Mouse (Mus musculus) kidney, adult 2 months (tissue): Measurements from ENCODE around the gene Hist1h2bj. TPM values are rescaled to one million over a fixed set of nuclear protein-coding genes. Genes with fewer than 3 reads are reported as not detected.

Experiments
- DNase-seq: peaks from one replicate; pipeline ENCODE4 v3.0.0; 2021
- H3K27ac ChIP-seq: fragments of 200-500 bp; 2 replicates; pipeline ENCODE4 v1.5.1; 2012; ENCODE audit warnings: low read depth, low read length, control low read depth, inconsistent platforms; ENCODE audit not compliant: insufficient read depth
- H3K27me3 ChIP-seq: fragments of 200-500 bp; replicated peaks from 2 replicates; pipeline ENCODE4 v1.6.1; 2012; ENCODE audit warnings: mild to moderate bottlenecking, moderate library complexity, low read length, inconsistent platforms; ENCODE audit not compliant: control insufficient read depth, insufficient read depth
- H3K36me3 ChIP-seq: fragments of 200-500 bp; 2 replicates; pipeline ENCODE4 v1.6.1; 2012; ENCODE audit warnings: mild to moderate bottlenecking, moderate library complexity, low read length, inconsistent platforms; ENCODE audit not compliant: control insufficient read depth, insufficient read depth
- H3K4me1 ChIP-seq: fragments of 200-500 bp; 2 replicates; pipeline ENCODE4 v1.6.1; 2011; ENCODE audit warnings: low read length; ENCODE audit not compliant: control insufficient read depth, insufficient read depth
- H3K4me3 ChIP-seq: fragments of 200-500 bp; 2 replicates; pipeline ENCODE4 v1.5.1; 2011; ENCODE audit warnings: mild to moderate bottlenecking, low read depth, low read length, control low read depth; ENCODE audit not compliant: insufficient read depth
- CTCF ChIP-seq: fragments of 200-500 bp; conservative IDR thresholded peaks from 2 replicates; pipeline ENCODE4 v1.5.1; 2011; ENCODE audit warnings: low read depth, mild to moderate bottlenecking, control low read depth, low read length, moderate library complexity, mixed read lengths; ENCODE audit not compliant: insufficient read depth, insufficient read length
- POLR2A ChIP-seq: fragments of 200-500 bp; IDR thresholded peaks from one replicate; pipeline ENCODE4 v1.6.1; 2011; ENCODE audit warnings: low read depth, low read length, control low read depth
- WGBS: fragments of 180-500 bp; shearing (Covaris S2); methylation state at CpG from one replicate; pipeline ENCODE4 v1.1.7; 2018; 5-methylcytosine and 5-hydroxymethylcytosine counted together
- polyA plus RNA-seq: library from polyadenylated mRNA; depleted of rRNA; stranded (reverse); fragments of >200 nt; gene quantifications from 2 replicates; pipeline ENCODE4 v1.2.3, GENCODE M21; 2012

The Hist1h2bj gene
- polyA plus RNA-seq, 1 experiment = 0.92 TPM

DNA sequence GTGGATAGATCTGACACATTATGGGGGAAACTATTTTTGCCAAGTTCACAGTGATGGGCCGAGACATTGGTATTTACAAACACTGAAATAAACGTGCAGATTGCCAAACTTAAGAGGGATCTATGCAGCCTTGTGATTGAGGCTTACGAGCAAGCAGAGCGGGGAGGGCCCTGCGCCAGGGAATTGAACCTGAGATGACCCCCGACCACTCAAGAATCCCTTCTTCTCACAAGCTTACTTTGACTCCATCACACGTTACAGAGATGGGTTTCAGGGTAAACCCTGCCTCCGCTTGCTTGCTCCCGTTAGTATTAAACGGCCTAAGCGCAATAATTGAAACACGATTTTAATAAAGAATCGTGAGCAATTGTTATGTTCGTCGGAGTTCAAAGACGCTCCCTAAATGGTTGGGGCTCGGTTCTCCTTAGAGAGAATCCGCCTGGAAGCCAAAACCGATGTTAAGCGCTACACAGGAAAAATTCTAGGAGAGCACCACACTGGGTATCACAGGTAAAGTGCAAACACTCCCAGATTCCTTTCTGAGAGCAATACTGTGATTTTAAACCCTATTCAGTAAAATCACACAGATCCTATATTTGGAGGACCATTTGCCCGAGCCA is 45.7 kb upstream of the Hist1h2bj start:
- 11% methylated on average over 21 of the region's 21 CpGs for WGBS
- no peak for DNase-seq
- no peak overlapping the region for H3K4me3 ChIP-seq
- H3K36me3 ChIP-seq = no peaks in the 10 kb centered on the region
- H3K4me1 ChIP-seq = no peaks in the 10 kb centered on the region
- peaks cover 10% of the 10 kb centered on the region for H3K27me3 ChIP-seq
- H3K27ac ChIP-seq = no peak overlapping the region
- TF ChIP-seq POLR2A (no peak), CTCF (no peak)

DNA sequence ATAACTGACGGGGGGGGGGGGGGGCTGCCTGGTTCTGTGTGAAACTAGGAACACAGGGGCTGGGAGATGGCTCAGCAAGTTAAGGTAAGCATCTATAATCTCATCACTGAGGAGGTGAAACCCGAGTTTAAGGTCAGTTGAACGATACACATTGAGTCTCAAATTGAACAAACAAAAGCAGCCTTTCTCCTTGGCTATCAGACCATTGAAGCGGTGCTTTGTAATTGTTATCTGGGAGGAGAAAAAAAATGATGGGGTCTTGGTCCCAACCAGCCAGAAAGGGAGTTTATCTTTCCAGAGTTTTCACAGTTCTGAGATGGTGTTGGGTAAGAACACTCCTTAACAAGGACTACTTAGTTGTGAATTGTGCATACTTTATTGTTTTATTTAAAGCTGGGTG is 45.2 kb upstream of the Hist1h2bj start:
- H3K27me3 ChIP-seq = peaks cover 10% of the 10 kb centered on the region
- no peak overlapping the region for H3K27ac ChIP-seq
- DNase-seq = no peak
- no peak overlapping the region for H3K4me3 ChIP-seq
- H3K36me3 ChIP-seq = no peaks in the 10 kb centered on the region
- no peaks in the 10 kb centered on the region for H3K4me1 ChIP-seq
- 8% methylated on average over 4 of the region's 4 CpGs for WGBS
- TF ChIP-seq CTCF (no peak), POLR2A (no peak)

DNA sequence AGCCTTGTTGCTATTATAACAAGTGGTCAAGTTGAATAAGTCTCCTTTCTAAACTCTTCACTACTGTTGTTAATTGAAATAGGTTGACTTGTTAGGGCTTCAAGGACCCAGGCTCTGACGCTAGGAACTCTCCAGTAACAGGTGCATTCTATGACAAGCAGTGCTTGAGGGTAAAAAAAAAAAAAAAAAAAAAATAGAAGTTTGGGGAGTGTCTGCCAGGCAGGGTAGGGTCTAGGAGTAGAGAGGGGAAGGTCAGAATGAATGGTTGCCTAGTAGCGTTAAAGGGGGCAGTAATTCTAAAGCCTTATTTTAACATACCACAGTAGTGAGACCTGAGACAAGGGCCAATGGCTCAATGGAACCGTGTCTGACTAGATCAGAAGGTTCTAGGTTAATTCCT is 44.6 kb upstream of the Hist1h2bj start:
- Histone ChIP-seq H3K4me3 (no peak overlapping the region), H3K27ac (no peak overlapping the region), H3K36me3 (no peaks in the 10 kb centered on the region), H3K27me3 (peaks cover 10% of the 10 kb centered on the region), H3K4me1 (no peaks in the 10 kb centered on the region)
- 18% methylated on average over 3 of the region's 3 CpGs for WGBS
- TF ChIP-seq POLR2A (no peak), CTCF (no peak)
- DNase-seq = no peak

DNA sequence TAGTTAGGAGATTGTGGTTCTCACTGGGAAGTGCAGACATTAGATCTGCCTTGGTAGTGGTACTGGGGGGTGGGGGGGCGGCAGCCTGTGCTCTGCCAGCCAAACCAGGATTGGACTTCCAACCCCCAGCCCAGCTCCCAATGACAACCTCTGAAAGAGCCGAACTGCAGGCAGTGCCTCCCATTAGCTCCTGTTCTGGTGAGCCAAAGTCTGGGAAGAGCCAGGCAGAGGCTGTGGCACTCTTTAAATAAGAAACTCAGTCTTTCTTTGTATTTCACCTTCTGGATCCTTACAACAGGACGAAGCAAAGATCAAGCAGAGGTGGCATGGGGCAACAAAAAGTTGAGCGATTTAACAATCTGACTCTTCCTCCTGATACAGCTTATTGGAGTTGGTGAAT is 43.9 kb upstream of the Hist1h2bj start:
- Histone ChIP-seq H3K36me3 (no peaks in the 10 kb centered on the region), H3K27me3 (peaks cover 10% of the 10 kb centered on the region), H3K4me3 (no peak overlapping the region), H3K27ac (no peak overlapping the region), H3K4me1 (no peaks in the 10 kb centered on the region)
- no peak for TF ChIP-seq CTCF
- no peak for TF ChIP-seq POLR2A
- 34% methylated on average over 4 of the region's 4 CpGs for WGBS
- no peak for DNase-seq

DNA sequence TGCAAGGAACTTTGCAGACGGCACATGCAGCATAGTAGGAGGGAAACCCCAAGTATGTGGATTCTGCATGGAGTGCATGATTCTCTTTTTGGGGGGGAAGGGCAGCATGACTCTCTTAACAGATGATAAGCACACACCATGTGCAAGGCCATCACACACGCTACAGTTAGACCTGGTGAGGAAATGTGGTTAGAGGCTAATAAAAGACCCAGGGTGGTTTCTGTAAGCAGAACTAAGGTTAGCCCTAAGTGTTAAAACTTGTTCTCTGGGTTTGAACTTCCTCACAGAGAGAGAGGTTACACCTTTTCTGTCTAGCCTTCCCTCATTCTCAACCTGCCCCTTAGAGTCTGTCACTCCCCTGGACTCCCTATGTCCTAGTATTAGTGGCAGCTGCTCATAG is 41.7 kb upstream of the Hist1h2bj start:
- Histone ChIP-seq H3K27ac (no peak overlapping the region), H3K4me3 (no peak overlapping the region), H3K4me1 (0 out of 2 replicates have a peak, but pooled peaks cover 2% of the 10 kb centered on the region), H3K27me3 (peaks cover 6% of the 10 kb centered on the region), H3K36me3 (no peaks in the 10 kb centered on the region)
- DNase-seq = no peak
- WGBS = 63% methylated on average over 2 of the region's 2 CpGs
- TF ChIP-seq POLR2A (no peak), CTCF (no peak)

DNA sequence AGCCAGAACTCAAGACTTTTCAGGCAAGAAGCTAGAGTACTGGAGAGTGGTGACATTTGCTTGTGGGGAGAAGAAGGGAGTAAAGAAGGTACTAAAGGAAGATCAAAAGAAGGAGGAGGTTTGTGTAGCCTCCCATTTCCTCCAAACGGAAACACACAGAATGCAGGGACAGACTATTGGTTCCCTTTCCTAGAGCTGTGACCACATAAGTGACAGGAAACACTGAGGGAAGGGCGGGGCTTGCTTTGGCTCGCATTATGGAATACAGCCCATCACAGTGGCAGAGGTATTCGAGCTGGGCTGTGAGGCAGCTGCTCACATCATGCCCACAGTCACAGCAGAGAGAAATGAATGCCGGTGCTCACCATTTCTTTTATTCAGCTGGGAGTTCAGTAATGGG is 41.2 kb upstream of the Hist1h2bj start:
- H3K36me3 ChIP-seq = no peaks in the 10 kb centered on the region

DNA sequence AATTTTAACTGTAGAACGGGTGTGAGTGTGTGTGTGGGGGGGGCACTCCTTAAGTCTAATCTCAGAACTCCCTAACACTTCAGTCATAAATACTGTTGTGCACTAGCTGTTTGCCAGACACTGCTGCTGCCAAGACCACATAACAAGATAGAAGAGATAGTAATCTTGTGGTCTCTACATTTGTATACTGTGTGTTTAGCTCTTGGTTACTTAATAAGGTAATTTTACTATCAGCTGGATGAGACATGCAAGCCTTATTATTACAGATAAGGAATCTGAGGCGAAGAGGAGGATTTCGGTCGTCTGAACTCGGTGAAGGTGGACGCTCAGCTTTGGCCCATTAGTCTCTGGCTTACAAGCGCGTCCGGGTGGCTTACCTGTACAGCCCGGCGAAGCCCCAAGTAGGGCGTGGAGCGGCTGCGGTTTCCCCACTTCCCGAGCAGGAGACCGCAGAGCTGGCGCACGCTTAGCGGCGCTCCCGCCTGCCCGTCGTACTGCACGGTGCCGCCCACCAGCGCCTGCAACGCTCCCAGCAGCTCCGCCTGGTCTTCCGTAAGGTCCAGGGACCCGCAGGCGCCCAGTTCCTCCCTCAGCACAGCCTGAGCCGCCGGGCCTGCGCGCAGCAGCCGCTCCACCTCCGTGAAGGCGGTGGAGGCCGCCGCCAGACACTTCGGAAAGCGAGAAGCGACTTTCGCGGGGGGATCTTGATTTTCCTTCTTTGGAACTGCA is 37.2 kb upstream of the Hist1h2bj start:
- H3K27ac ChIP-seq = no peak overlapping the region
- peaks cover 12% of the 10 kb centered on the region for H3K27me3 ChIP-seq
- peak; percentile 35 for DNase-seq
- under 1% methylated on average over 45 of the region's 45 CpGs for WGBS
- H3K4me3 ChIP-seq = peak overlapping the region; percentile 40
- 0 out of 2 replicates have a peak, but pooled peaks cover 3% of the 10 kb centered on the region for H3K4me1 ChIP-seq
- no peak for TF ChIP-seq CTCF
- TF ChIP-seq POLR2A = no peak
- H3K36me3 ChIP-seq = no peaks in the 10 kb centered on the region

More for the DNA sequence above, 41.2 kb upstream of the Hist1h2bj start:
- H3K27me3 ChIP-seq = peaks cover 9% of the 10 kb centered on the region
- no peak for DNase-seq
- 0 out of 2 replicates have a peak, but pooled peaks cover 3% of the 10 kb centered on the region for H3K4me1 ChIP-seq
- WGBS = 10% methylated on average over 5 of the region's 5 CpGs
- TF ChIP-seq CTCF (no peak), POLR2A (no peak)
- no peak overlapping the region for H3K4me3 ChIP-seq
- no peak overlapping the region for H3K27ac ChIP-seq
